Mouse (Mus musculus) heart, embryonic 10.5 days (tissue): ENCODE data around the gene Smpdl3a. TPM values are rescaled to one million over a fixed set of nuclear protein-coding genes. Genes with fewer than 3 reads are reported as not detected.

Experiments used
- DNase-seq: peaks from one replicate; pipeline ENCODE4 v3.0.0-alpha.2; 2017; ENCODE audit warnings: low spot score
- H3K27ac ChIP-seq: fragments of 300-500 bp; sonication (generic); 2 replicates; pipeline ENCODE4 v1.5.1; 2016; ENCODE audit warnings: mild to moderate bottlenecking
- H3K27me3 ChIP-seq: fragments of 300-500 bp; sonication (generic); 2 replicates; pipeline ENCODE4 v1.6.1; 2016; ENCODE audit warnings: mild to moderate bottlenecking; ENCODE audit not compliant: poor library complexity, insufficient read depth, severe bottlenecking
- H3K36me3 ChIP-seq: fragments of 300-500 bp; sonication (generic); 2 replicates; pipeline ENCODE4 v1.6.1; 2016; ENCODE audit warnings: mild to moderate bottlenecking, moderate library complexity
- H3K4me1 ChIP-seq: fragments of 300-500 bp; sonication (generic); 2 replicates; pipeline ENCODE4 v1.6.1; 2016; ENCODE audit warnings: mild to moderate bottlenecking
- H3K4me3 ChIP-seq: fragments of 300-500 bp; sonication (generic); 2 replicates; pipeline ENCODE4 v1.5.1; 2016; ENCODE audit warnings: mild to moderate bottlenecking, moderate library complexity
- H3K9me3 ChIP-seq: fragments of 300-500 bp; sonication (generic); 2 replicates; pipeline ENCODE4 v1.6.1; 2016; ENCODE audit warnings: mild to moderate bottlenecking, moderate library complexity
- WGBS: fragments of 180-500 bp; shearing (Covaris S2); methylation state at CpG from one replicate; pipeline ENCODE4 v1.1.7; 2016; 5-methylcytosine and 5-hydroxymethylcytosine counted together
- polyA plus RNA-seq: library from polyadenylated mRNA; unstranded; fragments of >200 nt; fragmentation: Nextera tagmentation; extraction: Ambion mirVana; gene quantifications from 2 replicates; pipeline ENCODE4 v1.2.1, GENCODE M21; 2016

Smpdl3a gene
- polyA plus RNA-seq, 1 experiment from 2014 or later = 10.3 TPM

DNA sequence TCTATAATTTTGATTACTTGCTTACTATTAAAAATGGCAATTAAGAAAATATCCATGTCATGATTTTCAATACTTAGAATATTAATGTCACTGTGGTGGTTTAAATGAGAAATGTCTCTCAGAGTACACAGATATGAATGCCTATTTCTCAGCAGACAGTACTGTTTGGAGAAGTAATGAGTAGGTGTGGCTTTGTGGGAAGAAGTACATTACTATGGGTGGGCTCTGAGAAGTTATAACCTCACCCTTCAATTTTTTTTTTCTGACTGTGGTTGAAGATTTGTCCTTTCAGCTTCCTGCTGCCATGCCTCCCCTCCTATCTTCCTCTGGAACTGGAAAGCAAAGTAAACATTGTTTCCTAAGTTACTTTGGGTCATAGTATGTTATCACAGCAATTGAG, 41.8 kb downstream of the Smpdl3a start:
- Histone ChIP-seq H3K4me1 (no peaks in the 10 kb centered on the region), H3K4me3 (no peak overlapping the region), H3K27ac (no peak overlapping the region), H3K9me3 (no peaks in the 10 kb centered on the region), H3K36me3 (no peaks in the 10 kb centered on the region), H3K27me3 (no peaks in the 10 kb centered on the region)
- DNase-seq = no peak

DNA sequence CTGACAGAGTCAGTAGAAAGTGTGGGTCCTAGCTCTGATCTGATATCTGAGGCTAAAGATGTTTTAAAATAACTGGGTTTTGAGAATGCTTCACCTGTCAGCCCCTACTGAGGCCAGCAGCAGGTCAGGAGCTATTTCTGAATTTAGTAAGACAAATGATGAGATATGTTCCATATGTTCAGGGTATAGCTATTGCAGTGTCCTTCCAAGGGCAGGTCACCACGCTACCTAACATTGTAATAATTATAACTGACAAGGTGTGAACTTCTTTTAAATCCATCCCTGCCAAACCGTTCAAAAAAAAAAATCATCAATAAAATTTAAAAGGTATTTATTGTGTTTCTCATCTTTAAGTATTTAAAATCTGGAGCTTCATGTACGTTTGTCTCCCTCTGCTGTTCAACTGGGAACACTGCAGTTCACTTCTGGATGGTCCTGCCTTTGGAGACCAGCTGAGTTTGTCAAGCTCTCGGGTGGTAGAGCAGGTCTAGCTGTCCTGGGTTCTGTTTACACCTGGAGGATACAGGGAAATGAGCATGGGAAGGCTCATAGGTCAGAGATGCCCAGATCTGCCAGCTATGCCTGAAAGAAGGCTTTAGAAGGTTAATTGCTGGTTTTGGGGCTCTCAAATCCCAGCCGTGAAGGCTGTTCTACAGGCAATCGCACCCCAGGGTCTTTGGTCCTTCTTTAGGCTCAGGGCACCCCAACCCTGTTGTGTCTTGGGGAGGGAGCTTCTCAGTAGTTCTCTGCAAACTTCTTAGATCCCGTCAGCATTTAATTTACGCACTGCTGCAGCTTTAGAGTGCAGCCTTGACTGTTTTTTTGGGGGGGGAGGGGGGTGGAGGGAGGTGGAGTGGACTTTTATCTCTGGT, 47.7 kb downstream of the Smpdl3a start:
- 35% methylated on average over 8 of the region's 8 CpGs for WGBS
- DNase-seq = no peak
- H3K9me3 ChIP-seq = no peaks in the 10 kb centered on the region
- no peak overlapping the region for H3K27ac ChIP-seq
- H3K36me3 ChIP-seq = no peaks in the 10 kb centered on the region
- H3K4me1 ChIP-seq = no peaks in the 10 kb centered on the region
- H3K27me3 ChIP-seq = no peaks in the 10 kb centered on the region
- no peak overlapping the region for H3K4me3 ChIP-seq

DNA sequence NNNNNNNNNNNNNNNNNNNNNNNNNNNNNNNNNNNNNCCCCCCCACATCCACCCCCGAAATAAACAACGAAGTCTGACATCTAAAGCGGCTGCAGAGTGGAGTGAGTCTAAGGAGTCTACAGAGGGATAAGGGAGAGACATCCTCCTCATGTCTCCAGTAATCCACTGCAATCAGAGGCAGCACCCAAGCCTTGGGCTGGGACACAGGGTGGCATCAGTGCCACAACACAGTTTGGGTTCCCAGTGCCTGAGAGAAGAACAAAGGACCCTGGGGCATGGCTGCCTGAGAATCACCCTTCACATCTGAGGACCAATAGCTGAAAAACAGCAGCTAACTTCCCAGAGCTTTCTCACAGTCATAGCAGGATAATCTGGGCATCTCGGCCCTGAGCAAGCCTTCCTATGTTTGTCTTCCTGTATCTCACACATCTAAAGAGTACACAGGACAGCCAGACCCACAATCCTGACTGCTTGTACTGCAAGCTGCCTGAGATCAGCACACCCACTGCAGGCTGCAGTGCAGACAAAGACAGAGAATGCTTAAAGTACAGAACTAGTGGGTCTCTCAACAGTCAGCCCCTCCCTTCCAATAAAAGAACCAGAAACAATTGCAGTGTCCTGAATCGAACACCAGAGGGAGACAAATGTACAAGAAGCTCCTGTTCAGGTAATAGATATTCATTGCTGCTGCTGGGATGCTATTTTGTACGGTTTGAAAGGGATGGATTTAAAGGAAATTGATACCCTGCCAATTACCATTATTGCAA, 54.0 kb downstream of the Smpdl3a start:
- no peak overlapping the region for H3K27ac ChIP-seq
- no peaks in the 10 kb centered on the region for H3K4me1 ChIP-seq
- no peak for DNase-seq
- H3K36me3 ChIP-seq = no peaks in the 10 kb centered on the region
- H3K27me3 ChIP-seq = no peaks in the 10 kb centered on the region
- 54% methylated on average over 5 of the region's 6 CpGs for WGBS
- H3K9me3 ChIP-seq = no peaks in the 10 kb centered on the region
- H3K4me3 ChIP-seq = no peak overlapping the region

Other genes with a start within 250 kb of the Smpdl3a start
- 0.68 and 0.85 TPM in 2 replicates for gene Pkib, start 162.4 kb upstream of the Smpdl3a start, polyA plus RNA-seq
- 1.3 and 2.0 TPM in 2 replicates for gene Fabp7, start 9.5 kb upstream of the Smpdl3a start, polyA plus RNA-seq